Mouse (Mus musculus): ENCODE results near the gene Ubtd1.

The Ubtd1 gene

DNA sequence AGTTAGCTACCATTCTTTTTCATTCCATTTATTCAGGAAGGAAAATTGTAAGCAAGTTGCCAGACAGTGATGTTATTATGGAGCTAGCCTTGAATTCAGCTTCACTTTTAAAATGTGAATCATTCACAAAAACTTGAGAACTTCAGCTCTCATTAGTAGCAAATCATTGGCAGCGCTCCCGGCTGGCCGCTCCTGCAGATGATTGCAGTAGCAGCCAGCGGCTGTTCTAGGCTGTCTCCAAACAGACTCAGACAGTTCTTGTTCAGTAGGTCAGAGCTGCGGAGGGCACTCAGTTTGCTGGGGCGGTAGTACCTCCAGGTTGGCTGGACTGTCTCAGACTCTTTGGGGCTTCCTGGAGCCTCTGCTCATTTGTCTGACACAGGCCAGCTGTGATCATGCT lies 11.9 kb downstream of the Ubtd1 start:
- DNase-seq (ENCODE audit: extremely low read depth, low read depth, low spot score) = no peak

DNA sequence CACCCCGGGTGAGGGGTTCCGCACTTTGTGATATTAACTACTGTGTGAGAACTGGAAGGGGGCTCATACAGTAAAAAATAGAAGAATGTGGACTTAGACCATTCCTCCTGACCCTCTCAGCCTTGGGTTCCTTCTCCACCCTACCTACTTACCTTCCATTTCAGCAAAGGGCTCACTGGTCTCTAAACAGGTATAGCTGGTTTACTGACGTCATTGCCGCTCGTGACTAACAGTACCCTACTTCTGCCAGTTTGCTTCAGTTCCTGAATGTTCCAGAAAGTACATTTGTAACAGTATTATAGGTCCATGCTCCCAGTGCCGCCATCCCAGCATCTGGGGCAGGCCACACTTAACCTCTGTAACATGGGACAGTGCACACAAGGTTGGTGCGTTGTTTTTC lies 12.5 kb downstream of the Ubtd1 start:
- no peak for DNase-seq (ENCODE audit: extremely low read depth, low read depth, low spot score)

DNA sequence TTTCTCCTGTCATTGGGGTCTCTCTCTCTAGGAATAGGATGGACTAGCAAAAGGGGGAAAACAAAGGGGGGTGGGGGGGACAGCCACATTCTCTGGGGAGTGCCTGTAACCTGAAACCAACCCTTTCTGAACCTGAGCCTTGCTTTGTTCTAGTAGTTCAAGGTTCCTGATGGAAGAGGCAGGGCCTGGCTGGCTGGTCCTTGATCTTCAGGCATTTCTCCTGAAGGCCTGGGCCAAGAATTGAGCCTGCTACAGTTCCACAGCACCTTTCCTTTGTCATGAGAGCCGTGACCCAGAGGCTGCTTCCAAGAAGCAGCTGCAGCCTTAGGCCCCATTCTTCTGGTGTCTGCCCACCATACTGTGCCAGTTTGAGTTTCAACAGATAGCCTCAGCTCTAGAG lies 13.9 kb downstream of the Ubtd1 start:
- DNase-seq (ENCODE audit: extremely low read depth, low read depth, low spot score) = no peak

DNA sequence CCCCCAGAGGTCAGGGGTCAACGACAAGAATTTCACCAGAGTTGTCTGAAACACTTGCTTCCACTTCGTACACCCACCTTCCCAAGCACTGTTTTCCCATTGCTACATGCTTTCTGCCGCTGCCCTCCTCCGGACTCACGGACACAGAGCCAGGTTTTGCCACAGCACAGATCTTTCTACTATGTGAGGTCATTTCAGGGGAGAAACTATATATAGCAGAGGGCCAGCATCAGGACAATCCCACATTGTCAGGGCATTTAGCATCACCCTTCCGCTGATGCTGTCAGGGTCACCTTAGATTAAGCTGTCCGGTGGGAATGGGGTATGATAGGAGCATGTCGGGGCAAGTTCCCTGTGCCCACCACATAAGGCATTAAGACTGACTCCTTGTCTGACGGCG lies 15.5 kb downstream of the Ubtd1 start:
- no peak for DNase-seq (ENCODE audit: extremely low read depth, low read depth, low spot score)

DNA sequence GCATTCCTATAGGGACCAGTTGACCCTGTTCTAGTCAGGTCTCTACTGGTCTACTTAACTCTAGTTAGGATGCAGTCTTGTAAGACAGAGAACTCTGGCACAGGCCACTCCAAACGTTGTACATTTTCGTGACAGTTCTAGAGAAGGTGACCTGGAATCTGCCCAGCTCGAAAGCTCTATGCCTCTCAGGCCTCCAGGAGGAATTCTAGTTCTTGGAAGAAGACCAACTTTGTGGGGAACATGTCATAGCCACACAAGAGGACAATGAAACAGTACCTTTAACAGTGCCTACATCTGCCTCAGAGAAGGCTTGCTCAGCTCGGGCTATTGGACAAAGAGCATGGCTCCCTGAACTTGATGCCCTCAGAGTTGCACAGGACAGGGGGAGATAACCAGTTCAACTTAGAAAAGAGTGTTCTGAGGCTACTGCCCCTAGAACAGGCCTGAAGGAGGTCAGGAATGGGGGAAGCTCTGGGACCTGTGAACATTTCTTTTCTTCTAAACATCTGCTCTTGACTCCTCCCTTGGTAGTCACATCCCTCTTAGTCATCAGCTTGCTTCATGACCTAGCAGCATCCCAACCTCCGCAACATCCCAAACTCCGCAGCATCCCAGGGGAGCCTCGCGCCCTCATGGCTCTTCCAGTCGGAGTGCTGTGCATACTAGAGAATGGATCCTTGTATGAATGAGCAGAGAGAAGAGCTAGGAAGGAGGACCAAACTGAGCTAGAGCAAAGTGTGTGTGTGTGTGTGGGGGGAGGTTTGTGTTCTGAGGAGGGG lies 17.4 kb downstream of the Ubtd1 start:
- DNase-seq (ENCODE audit: extremely low read depth, low read depth, low spot score) = no peak

DNA sequence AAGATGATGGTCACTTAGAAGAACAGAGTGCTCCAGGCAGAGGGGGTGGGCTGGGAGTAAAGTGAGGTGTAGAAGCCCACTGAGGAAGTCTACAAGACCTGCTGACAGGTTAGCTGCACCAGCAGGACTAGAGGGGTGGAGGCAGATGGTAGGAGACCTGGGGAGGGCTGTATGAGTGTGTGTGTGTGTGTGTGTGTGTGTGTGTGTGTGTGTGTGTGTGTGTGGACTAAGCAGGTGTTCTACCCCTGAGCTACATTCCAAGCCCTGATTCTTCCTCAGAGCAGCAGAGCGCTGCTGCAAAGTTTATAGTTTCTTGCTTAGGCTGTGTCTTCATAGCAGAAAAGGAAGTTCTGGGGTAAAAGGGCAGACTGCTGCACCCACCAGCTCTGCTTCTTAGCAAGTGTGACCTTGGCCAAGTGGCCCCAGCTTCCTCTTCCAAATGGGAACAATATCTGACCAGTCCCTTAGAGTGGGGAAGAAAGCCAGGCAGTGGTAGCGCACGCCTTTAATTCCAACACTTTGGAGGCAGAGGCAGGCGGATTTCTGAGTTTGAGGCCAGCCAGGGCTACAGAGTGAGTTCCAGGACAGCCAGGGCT lies 18.2 kb downstream of the Ubtd1 start:
- no peak for DNase-seq (ENCODE audit: extremely low read depth, low read depth, low spot score)

DNA sequence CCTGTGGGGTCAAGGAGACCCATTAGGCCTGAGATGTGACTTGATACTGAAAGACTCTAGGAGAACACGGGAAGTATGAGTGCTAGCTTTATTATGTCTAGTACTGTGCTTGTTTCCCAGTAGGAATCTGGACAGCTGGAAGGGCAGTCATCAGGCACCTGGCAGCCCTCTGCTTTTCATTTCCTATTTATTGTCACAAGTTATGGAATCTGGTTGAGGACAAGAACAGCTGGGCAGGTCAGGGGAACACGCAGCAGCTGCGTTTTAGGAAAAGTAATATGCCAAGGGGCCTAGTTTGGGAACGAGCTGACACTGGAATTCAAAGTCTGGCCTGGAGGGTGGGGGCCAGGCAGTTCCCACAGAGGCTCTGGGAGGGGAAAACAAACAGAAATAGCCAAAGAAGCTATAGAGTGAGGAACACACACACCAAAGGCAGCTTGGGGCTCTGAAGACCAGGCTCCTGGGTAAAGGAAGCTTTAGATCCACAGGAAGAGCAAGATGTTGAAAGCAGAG lies 18.9 kb downstream of the Ubtd1 start:
- no peak for DNase-seq (ENCODE audit: extremely low read depth, low read depth, low spot score)

DNA sequence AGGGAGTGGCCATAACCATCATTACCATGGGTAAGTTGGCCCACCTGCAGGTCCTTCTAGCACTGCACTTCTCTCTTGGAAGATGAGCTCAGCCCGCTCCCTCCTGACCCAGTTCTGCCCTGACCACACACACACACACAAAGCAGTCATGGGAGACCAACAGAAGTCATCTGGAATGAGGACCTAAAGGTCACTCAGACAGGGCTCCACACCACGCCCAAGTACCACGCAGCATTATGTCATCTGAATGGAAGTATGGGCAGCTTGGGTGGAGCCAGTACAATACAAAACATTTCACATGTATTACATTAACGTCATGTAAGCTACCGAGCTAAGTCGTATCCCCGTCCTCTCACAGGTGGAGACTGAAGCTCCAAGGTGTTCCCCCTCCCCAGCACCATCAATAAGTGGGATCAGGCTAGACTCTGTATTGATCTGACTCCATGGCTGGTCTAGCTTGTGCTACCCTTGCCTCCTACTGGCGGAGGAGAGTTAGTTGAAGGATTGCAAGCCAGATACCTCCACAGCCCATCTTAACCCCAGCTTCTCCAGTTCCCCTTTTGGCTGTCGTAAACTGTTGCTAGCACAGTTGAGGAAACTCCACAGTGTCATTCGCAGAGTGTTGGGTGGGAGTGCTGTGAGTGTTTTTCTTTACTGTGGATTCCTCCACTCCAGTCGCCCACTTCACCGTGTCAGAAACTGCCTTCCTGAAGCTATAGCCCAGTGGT lies 19.9 kb downstream of the Ubtd1 start:
- DNase-seq (ENCODE audit: extremely low read depth, low read depth, low spot score) = no peak

DNA sequence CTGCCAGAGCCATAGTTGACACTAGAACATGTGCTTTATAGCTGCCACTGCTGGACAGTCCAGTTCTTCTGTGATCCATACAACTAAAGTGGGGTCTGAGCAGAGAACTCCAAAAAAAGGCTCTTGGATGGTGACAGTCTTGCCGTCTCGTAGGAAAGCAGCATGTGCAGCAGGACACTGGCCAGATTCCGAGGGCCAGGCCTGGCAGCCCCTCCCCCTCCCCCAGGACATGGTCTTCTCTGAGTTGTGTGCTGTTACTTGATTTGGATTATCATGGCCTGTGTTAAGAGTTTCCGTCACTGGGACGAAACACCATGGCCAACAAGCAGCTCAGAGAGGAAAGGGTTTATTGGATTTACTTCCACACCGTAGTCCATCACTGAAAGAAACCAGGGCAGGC lies 22.7 kb downstream of the Ubtd1 start:
- DNase-seq (ENCODE audit: extremely low read depth, low read depth, low spot score) = no peak

DNA sequence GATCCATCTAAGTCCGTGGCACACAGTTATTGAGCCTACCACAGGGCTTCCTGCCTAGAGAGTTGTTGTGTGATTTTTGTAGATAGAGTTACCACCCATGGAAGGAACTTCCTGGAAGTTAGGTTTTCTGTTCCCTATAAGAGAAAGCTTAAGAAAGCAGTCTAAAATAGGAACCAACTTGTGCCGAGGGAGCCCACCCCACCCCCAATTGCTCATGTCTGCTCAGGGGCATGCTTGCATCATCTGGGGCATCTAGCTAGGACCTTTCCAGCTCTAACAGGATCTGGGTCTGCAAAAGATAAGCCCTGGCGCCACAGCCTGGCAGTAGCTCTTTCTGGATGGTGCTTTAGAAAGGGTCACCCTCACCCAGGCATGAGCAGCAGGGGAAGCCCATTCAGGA lies 24.1 kb downstream of the Ubtd1 start:
- DNase-seq (ENCODE audit: extremely low read depth, low read depth, low spot score) = no peak

DNA sequence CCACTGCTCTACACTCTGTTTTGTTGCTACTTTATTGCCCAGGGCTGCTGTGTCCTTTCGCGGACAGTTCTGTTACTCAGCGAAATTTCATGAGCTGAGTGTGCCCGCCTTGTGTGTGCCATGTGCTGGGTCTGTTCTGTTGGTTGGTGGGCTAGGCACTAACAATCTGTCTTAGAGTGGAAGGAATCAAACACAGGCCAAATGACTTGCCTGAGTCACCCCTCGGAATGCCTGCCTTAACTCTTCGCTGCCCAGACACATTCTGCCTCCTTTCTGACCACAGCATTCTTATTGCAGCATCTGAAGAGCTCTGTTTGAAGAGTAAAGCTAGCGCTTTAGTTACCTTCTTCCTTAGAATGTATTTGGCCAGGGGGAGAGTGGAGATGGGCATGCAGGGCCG lies 25.0 kb downstream of the Ubtd1 start:
- no peak for DNase-seq (ENCODE audit: extremely low read depth, low read depth, low spot score)

DNA sequence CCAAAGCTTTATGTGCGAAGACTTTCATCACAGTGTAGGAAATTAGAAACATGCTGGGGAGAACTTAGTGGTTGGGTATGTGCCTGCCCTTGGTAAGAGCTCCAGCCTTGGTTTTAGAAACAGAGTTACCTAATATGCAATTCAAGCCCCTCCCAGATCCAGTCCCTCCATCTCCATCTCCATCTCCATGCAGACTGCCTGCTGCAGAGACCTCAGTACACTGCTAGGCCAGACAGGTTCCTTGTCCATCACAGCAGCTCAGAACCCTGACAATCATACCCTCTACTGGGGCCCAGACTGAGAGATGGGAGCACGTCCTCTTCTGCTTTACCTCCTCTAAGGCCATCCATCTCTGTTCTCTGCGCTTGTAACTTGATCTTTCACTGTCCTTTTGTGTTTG lies 27.0 kb downstream of the Ubtd1 start:
- DNase-seq (ENCODE audit: extremely low read depth, low read depth, low spot score) = no peak

DNA sequence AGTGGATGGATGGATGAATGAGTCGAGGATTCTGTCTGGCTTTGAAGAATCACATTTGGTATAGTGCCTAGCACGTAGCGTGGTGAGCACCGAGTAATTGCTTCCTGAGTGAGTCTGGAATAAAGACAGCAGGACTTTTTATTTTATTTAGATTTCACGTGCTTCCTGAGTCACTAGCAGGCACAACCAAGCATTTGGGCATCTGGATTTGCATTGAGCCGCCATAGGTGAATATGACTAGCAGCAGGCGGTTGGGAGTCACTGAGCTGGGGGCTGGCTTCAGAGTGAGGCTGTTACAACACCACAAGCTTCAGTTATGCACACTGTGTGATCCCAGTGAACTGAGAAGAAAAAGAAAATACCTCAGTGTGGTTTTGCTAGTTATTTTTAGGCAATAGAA lies 27.5 kb downstream of the Ubtd1 start:
- no peak for DNase-seq (ENCODE audit: extremely low read depth, low read depth, low spot score)

DNA sequence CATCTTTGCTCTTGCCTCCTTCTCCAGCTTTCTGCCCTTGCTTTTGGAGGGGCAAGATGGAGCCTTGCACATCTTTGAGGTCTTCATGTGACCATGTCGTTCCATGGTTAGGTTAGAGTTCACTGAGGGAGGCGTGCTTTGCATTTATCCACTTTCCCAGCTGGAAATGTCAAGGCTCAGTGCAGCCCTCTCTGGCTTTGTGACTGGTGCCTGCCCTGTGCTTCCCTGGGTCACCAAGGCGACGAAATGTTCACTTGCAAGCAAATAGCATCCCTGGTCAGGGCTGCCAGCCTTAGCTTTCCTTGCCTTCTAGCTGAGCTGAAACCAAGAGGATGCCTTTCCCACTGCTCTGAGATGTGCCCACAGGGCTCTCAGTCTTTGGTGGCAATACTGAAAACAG lies 28.9 kb downstream of the Ubtd1 start:
- DNase-seq (ENCODE audit: extremely low read depth, low read depth, low spot score) = no peak

DNA sequence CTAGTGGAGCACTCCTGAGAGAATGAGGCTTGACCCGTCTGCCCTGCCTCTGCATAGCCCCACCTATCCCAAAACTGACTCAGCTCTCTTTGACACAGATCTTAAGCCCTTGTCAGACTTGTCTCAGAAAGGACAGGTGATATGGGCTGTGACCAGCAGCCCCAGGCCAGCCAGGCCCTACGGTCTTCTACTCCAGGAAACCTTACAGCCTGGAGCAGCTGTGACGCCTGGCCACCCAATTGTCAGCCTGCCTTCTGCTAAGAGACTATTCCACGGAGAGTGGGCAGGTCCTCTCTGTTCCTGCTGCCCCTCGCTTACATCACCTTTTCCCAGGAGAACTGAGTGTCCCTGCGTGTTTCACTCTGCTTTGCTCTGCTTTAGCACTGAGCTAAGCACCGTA lies 29.6 kb downstream of the Ubtd1 start:
- DNase-seq (ENCODE audit: extremely low read depth, low read depth, low spot score) = no peak

DNA sequence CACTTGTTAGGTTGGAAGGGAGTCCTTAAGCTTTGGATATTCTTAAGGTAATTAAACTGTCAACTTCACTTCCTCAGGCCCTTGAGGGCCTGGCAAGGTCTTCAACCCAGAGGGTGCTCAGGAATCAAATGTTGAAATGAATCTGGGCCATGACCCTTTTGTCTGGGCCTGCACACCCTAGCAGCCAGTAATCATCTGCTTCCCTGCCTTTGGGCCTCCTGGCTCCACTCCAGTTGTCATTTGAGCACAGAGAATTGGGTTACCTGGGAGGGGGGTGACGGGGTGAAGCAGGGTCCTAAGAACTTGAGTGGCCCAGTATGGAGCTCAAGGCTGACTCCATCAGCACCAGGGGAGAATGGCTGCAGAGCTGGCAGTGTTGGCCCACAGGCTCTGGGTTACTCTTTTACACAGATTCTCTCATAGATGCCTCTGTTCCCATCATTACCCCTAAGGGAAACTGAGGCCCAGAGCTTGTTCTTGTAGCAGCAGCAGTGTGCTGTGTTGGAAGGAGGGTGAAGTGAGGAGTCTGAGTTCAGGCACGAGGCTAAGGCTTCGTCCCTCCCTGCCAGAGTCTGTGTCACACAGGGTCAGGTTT lies 32.8 kb downstream of the Ubtd1 start:
- DNase-seq (ENCODE audit: extremely low read depth, low read depth, low spot score) = no peak

DNA sequence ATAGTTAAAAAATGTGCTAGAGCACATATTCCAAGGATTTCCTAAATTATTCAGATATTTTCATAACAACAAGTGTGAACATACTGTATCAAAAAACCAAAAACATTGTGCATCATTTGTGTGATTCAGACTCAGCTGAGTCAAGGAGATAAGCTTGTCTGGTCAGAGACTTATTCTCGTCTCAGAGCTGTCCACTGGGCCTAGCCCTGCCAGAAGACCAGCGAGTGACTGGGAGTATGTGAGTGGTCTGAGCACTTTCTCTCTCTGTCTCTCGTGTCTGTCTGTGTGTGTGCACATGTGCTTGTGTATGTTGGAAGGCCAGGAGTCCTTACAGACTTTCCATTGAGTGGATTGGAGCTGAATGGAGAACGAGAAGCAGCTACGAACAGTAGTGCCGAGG lies 33.4 kb downstream of the Ubtd1 start:
- DNase-seq (ENCODE audit: extremely low read depth, low read depth, low spot score) = no peak

DNA sequence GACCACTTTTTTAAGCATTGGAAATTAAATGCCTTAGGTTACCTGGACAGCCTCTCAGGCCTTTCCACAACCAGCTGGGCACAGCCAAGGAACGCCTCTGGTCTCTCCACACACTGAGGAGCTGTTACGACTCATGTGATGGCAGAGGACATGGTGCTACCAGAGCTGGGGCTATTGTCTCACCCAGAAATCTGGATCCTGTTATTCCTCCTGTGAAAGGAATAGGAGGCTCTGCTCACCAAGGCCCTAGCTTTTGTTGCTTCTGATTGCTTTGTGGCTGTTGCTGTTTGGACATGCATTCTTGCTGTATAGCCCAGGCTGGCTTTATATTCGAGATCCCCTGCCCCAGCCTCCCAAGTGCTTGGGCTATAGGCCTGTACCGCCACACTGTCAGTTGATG lies 34.7 kb downstream of the Ubtd1 start:
- DNase-seq (ENCODE audit: extremely low read depth, low read depth, low spot score) = no peak

DNA sequence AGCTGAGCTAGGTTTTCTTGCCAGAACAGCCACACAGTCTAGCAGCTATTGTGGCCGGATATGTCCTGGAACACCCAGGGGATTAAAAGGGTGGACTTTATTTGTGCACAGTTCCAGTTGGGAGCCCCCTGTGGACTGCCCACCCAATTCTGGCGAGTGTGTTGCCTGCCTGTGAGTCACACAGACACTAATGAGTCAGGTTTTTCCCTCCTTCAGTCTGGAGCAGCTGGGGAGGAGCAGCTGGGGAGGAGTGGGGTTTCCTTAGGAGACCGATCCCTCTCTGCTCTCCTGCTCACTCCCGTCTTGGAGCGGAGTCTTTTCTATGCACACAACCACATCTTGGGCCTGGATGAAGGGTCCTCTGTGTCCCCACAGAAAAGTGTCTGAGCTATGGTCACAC lies 35.3 kb downstream of the Ubtd1 start:
- no peak for DNase-seq (ENCODE audit: extremely low read depth, low read depth, low spot score)

DNA sequence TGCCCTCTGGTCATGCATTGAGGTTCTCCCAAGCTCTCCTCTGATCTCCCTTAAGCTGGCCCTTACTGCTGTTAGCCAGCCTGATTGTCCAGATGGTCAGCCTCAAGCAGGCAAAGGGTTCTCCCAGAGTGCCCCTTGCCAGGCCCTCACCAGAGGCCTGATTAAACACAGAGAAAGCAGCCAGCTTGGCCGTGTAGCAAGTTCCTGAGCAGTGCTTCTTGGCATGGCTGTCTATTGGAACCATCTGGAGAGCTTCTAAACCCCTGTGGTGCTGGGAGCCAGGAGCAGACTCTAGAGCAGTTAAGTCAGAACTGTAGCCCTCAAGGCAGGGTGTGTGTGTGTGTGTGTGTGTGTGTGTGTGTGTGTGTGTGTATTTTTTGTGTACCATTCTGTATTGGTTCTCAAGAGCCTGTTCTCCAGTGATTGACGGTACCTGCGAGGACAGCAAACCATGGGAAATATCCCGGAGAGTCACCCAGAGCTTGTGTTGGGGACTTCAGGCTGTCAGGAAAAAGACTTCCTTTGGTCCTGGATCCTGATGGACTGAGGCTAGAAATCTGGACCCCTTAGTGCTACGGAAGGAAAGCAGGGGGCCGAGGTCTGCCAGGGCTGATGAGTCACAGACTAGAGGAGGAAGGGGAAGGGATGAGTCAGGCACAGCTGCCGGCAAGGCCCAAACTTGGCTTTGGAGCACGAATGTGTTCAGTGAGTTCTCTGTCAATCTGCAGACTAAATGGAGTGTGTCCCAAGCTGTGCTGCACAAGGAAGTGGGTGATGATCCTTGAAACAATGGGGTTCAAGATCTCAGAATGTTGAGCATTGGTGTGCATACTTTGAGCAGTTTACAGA lies 36.1 kb downstream of the Ubtd1 start:
- DNase-seq (ENCODE audit: extremely low read depth, low read depth, low spot score) = peak; percentile 36

DNA sequence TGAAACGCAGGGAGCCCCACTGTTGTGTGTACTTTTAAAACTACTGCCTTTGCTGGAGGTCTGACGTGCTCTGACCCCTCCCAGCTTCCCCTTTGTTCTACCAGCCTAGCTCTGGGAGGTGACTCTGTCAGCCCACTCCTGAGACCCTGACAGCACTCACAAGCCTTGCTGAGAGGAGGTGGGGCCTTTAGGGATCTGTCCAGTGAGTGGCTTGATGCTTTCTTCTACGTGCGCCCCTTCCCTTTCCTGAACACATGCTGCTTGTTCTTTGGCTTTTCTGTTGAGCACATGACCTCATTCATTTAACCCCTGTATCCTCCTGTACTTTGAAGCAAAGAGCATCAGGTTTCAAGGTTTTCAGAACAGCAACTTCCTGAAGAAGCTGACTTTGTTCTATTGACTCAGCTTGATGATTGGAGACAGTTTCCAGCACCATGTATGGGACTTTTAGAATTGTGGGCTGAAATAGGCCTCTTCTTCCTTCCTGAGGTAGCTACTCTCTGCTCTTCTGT lies 37.5 kb downstream of the Ubtd1 start:
- no peak for DNase-seq (ENCODE audit: extremely low read depth, low read depth, low spot score)
